8 mouse cellular contexts compared by ENCODE assay signal in the genomic region with DNA sequence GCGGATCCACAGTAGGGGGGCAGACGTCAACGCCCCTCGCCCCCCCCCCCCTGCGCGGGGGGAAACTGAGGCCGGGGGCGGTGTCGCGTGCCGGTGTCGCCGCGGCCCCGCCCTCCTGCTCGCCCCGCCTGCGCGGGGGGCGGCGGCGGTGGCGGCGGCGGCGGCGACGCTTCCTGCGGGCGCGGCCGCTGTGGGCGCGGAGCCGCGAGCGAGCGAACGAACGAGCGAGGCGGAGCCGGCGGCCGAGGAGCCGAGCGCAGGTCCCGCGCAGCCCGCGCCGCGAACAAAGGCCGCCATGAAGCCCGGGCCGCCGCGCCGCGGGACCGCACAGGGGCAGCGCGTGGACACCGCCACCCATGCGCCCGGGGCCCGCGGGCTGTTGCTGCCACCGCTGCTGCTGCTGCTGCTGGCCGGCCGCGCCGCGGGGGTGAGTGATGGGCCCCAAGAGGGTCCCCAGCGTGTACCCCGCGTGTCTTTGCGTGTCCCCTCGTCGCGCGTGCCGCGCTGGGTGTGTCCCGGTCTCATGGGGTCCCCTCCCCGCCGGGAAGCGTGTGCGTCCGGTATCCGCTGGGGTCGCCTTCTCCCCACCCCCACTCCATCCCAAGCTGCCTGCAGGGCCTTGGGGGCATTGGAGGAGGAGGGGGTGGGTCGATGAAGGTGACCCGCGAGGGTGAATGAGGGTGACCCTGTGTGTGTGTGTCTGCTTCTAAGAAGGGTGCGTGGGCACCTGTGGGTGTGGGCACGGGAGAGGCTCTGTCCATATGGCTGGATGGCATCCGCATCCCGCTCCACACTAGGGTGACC. TPM values are rescaled to one million over a fixed set of nuclear protein-coding genes. Genes with fewer than 3 reads are reported as not detected.
DNase-seq lines count a peak whose midpoint lies in the region; ATAC-seq and TF ChIP-seq lines count a peak whose summit lies in the region.

A gene (plus strand): TSS at position 162 of the 804 bp plus-strand sequence.

- H3K4me3 ChIP-seq in forebrain, embryonic 10.5 days, result peak within 1 kb of the TSS; percentile 90
- H3K4me3 ChIP-seq in hindbrain, embryonic 12.5 days, result peak within 1 kb of the TSS; percentile 91
- peak within 1 kb of the TSS; percentile 92 for H3K4me3 ChIP-seq in limb, embryonic 14.5 days (replicated peaks; ENCODE audit: low read length)
- peak within 1 kb of the TSS; percentile 82 for H3K4me3 ChIP-seq in neural tube, embryonic 13.5 days

- peak within 1 kb of the TSS; percentile 96 for H3K4me2 ChIP-seq in hindbrain, embryonic 12.5 days (replicated peaks)
- peak within 1 kb of the TSS; percentile 93 for H3K4me2 ChIP-seq in limb, embryonic 14.5 days (replicated peaks; ENCODE audit: low read depth, low read length, severe bottlenecking)
- peak within 1 kb of the TSS; percentile 70 for H3K4me2 ChIP-seq in neural tube, embryonic 13.5 days

- peak; percentile 29 to 55 for DNase-seq in left cerebral cortex, adult 18-20 months (ENCODE audit: low spot score in 2 of 2)
- DNase-seq in left cerebral cortex, adult 9 months (ENCODE audit: low spot score in 2 of 2), result no peak
- DNase-seq in forebrain, embryonic 10.5 days (ENCODE audit: extremely low spot score, low spot score), result peak; percentile 33
- no peak for DNase-seq in limb, embryonic 14.5 days (ENCODE audit: low spot score)
- DNase-seq in adipocyte (ENCODE audit: low spot score), result no peak

- no peaks in the 10 kb centered on the region for H3K9me3 ChIP-seq in forebrain, embryonic 10.5 days
- no peaks in the 10 kb centered on the region for H3K9me3 ChIP-seq in hindbrain, embryonic 12.5 days (replicated peaks)
- no peaks in the 10 kb centered on the region for H3K9me3 ChIP-seq in limb, embryonic 14.5 days (ENCODE audit: control insufficient read depth, low read length)
- H3K9me3 ChIP-seq in neural tube, embryonic 13.5 days, result no peaks in the 10 kb centered on the region

- ATAC-seq in activated CD4-positive, CD25-positive, alpha-beta regulatory T cell, adult 4 months, result peak; percentile 55
- peak; percentile 36 for ATAC-seq in hindbrain, embryonic 12.5 days (ENCODE audit: low FRiP score)
- peak; percentile 21 for ATAC-seq in limb, embryonic 14.5 days (ENCODE audit: low FRiP score, low read depth)
- ATAC-seq in neural tube, embryonic 13.5 days (ENCODE audit: low read depth), result peak; percentile 56

- 4% methylated on average over 90 of the region's 99 CpGs for WGBS in forebrain, embryonic 10.5 days
- 3% methylated on average over 64 of the region's 99 CpGs for WGBS in hindbrain, embryonic 12.5 days
- WGBS in limb, embryonic 14.5 days, result 2% methylated on average over 30 of the region's 99 CpGs
- 2% methylated on average over 72 of the region's 99 CpGs for WGBS in neural tube, embryonic 13.5 days

- H3K36me3 ChIP-seq in forebrain, embryonic 10.5 days (replicated peaks), result no peaks in the 10 kb centered on the region
- no peaks in the 10 kb centered on the region for H3K36me3 ChIP-seq in hindbrain, embryonic 12.5 days
- H3K36me3 ChIP-seq in limb, embryonic 14.5 days (ENCODE audit: control insufficient read depth, insufficient read depth, low read length), result no peaks in the 10 kb centered on the region
- H3K36me3 ChIP-seq in neural tube, embryonic 13.5 days, result no peaks in the 10 kb centered on the region

- no peak for TF ChIP-seq POLR2A in limb, embryonic 14.5 days (IDR thresholded peaks at IDR 0.05; ENCODE audit: borderline replicate concordance, extremely low read depth, insufficient read depth, insufficient read length)

- H3K9ac ChIP-seq in hindbrain, embryonic 12.5 days, result peak within 1 kb of the TSS; percentile 98
- peak within 1 kb of the TSS; percentile 96 for H3K9ac ChIP-seq in limb, embryonic 14.5 days (ENCODE audit: low read depth, low read length, severe bottlenecking)
- peak within 1 kb of the TSS; percentile 98 for H3K9ac ChIP-seq in neural tube, embryonic 13.5 days

- peaks cover 41% of the 10 kb centered on the region for H3K4me1 ChIP-seq in forebrain, embryonic 10.5 days
- H3K4me1 ChIP-seq in hindbrain, embryonic 12.5 days, result peaks cover 38% of the 10 kb centered on the region
- peaks cover 16% of the 10 kb centered on the region for H3K4me1 ChIP-seq in limb, embryonic 14.5 days (ENCODE audit: control insufficient read depth, insufficient read depth, low read length)
- H3K4me1 ChIP-seq in neural tube, embryonic 13.5 days (replicated peaks), result peaks cover 48% of the 10 kb centered on the region

- H3K27ac ChIP-seq in forebrain, embryonic 10.5 days, result peak within 1 kb of the TSS; percentile 95
- peak within 1 kb of the TSS; percentile 84 for H3K27ac ChIP-seq in hindbrain, embryonic 12.5 days
- H3K27ac ChIP-seq in limb, embryonic 14.5 days (replicated peaks; ENCODE audit: low read depth, low read length), result peak within 1 kb of the TSS; percentile 52; the same call in 1 of the 2 replicates
- H3K27ac ChIP-seq in neural tube, embryonic 13.5 days (replicated peaks), result peak within 1 kb of the TSS; percentile 87

- peaks cover 66% of the 10 kb centered on the region for H3K27me3 ChIP-seq in forebrain, embryonic 10.5 days (ENCODE audit: poor library complexity, severe bottlenecking)
- H3K27me3 ChIP-seq in hindbrain, embryonic 12.5 days, result peaks cover 13% of the 10 kb centered on the region
- no peaks in the 10 kb centered on the region for H3K27me3 ChIP-seq in limb, embryonic 14.5 days (ENCODE audit: control insufficient read depth, insufficient read depth, low read length)
- peaks cover 16% of the 10 kb centered on the region for H3K27me3 ChIP-seq in neural tube, embryonic 13.5 days

RNA-seq across cellular contexts. Expression of the gene that starts here (rescaled TPM):
- total RNA-seq in left cerebral cortex, adult 18-20 months (2021), result 100 to 1,000 TPM; 150 to 156 TPM
- 1 to 10 TPM; 1.0 to 1.5 TPM for polyA plus RNA-seq in activated CD4-positive, CD25-positive, alpha-beta regulatory T cell, adult 4 months (2017; shearing (Covaris generic))
- polyA plus RNA-seq in forebrain, embryonic 10.5 days (2016; fragmentation: Nextera tagmentation; extraction: Ambion mirVana), result 17.8 and 18.7 TPM in 2 replicates
- 60.5 and 66.7 TPM in 2 replicates for polyA plus RNA-seq in hindbrain, embryonic 12.5 days (2016; fragmentation: Nextera tagmentation; extraction: Ambion mirVana)
- 89.5 and 146 TPM in 2 replicates for polyA plus RNA-seq in limb, embryonic 14.5 days (2012; rRNA removed)
- polyA plus RNA-seq in limb, embryonic 14.5 days (2014; fragmentation: Nextera tagmentation; extraction: Ambion mirVana), result 35.4 and 41.1 TPM in 2 replicates
- polyA plus RNA-seq in neural tube, embryonic 13.5 days (2015; fragmentation: Nextera tagmentation; extraction: Ambion mirVana), result 76.9 and 78.8 TPM in 2 replicates

Comparison
In these comparisons a context has a peak if more than half of its experiments do, and no peak if none do; other contexts are left out.
1. DNase-seq: peak in left cerebral cortex, adult 18-20 months (2 of 2) and forebrain, embryonic 10.5 days (single experiment); none in left cerebral cortex, adult 9 months (0 of 2), limb, embryonic 14.5 days (single experiment) and adipocyte (single experiment).
2. Peak in every context shown above with its lines, with median percentiles within 50 percentile points of each other: ATAC-seq, H3K27ac ChIP-seq, H3K4me3 ChIP-seq, H3K4me2 ChIP-seq and H3K9ac ChIP-seq.